Mouse (Mus musculus) forebrain, postnatal 0 days (tissue): ENCODE data around the gene Alox12. TPM values are rescaled to one million over a fixed set of nuclear protein-coding genes. Genes with fewer than 3 reads are reported as not detected.

Source experiments
- ATAC-seq: fragments of 200-750 bp; cut with Nextera tagmentation; 2 replicates; pipeline ENCODE4 v1.8.0; 2017; ENCODE audit warnings: mild to moderate bottlenecking, moderate library complexity
- DNase-seq: peaks from one replicate; pipeline ENCODE4 v3.0.0-alpha.2; 2015
- H3K27ac ChIP-seq: fragments of 300-500 bp; sonication (generic); 2 replicates; pipeline ENCODE4 v1.5.1; 2014; ENCODE audit warnings: low read depth, mild to moderate bottlenecking, antibody characterized with exemption, low read length, moderate library complexity, mixed read lengths
- H3K27me3 ChIP-seq: fragments of 300-500 bp; sonication (generic); 2 replicates; pipeline ENCODE4 v1.6.1; 2014; ENCODE audit warnings: mild to moderate bottlenecking, low read length, mixed read lengths; ENCODE audit not compliant: insufficient read depth
- H3K36me3 ChIP-seq: fragments of 300-500 bp; sonication (generic); 2 replicates; pipeline ENCODE4 v1.6.1; 2014; ENCODE audit warnings: mild to moderate bottlenecking, moderate library complexity; ENCODE audit not compliant: insufficient read depth
- H3K4me1 ChIP-seq: fragments of 300-500 bp; sonication (generic); 2 replicates; pipeline ENCODE4 v1.6.1; 2014; ENCODE audit warnings: antibody characterized with exemption; ENCODE audit not compliant: insufficient read depth
- H3K4me2 ChIP-seq: fragments of 300-500 bp; sonication (generic); 2 replicates; pipeline ENCODE4 v1.6.1; 2014; ENCODE audit warnings: low read depth, mild to moderate bottlenecking, moderate library complexity
- H3K4me3 ChIP-seq: fragments of 300-500 bp; sonication (generic); 2 replicates; pipeline ENCODE4 v1.5.1; 2014; ENCODE audit warnings: low read depth, low read length, mixed read lengths
- H3K9ac ChIP-seq: fragments of 300-500 bp; sonication (generic); 2 replicates; pipeline ENCODE4 v1.6.1; 2014; ENCODE audit warnings: mild to moderate bottlenecking
- H3K9me3 ChIP-seq: fragments of 300-500 bp; sonication (generic); 2 replicates; pipeline ENCODE4 v1.6.1; 2016; ENCODE audit warnings: low read length
- CTCF ChIP-seq: sonication (generic); IDR thresholded peaks from 2 replicates; pipeline ENCODE4 v1.5.1; 2016; ENCODE audit warnings: antibody characterized with exemption, control low read depth, low read depth
- WGBS: fragments of 180-500 bp; shearing (Covaris S2); extraction: QIAGEN DNeasy Blood & Tissue Kit; methylation state at CpG from one replicate; pipeline ENCODE4 v1.1.7; 2014; 5-methylcytosine and 5-hydroxymethylcytosine counted together
- polyA plus RNA-seq: library from polyadenylated mRNA; unstranded; fragments of >200 nt; fragmentation: Nextera tagmentation; extraction: Ambion mirVana; gene quantifications from 2 replicates; pipeline ENCODE4 v1.2.1, GENCODE M21; 2015
- total RNA-seq: library from RNA; depleted of rRNA; stranded (reverse); fragments of >200 nt; gene quantifications from 2 replicates; pipeline ENCODE4 v1.2.3, GENCODE M21; 2014

Gene Alox12
- total and polyA plus RNA-seq, 2 experiments from 2014 or later: 0.10 to 0.46 TPM

GRCm38 (mm10) chr11:70227661-70228245, 27.4 kb downstream of the Alox12 start:
- H3K27me3 ChIP-seq: peaks cover 24% of the 10 kb centered on the region
- 0 out of 2 replicates have a peak overlapping the region, but pooled peaks have one; percentile 58 for H3K4me2 ChIP-seq
- no peak overlapping the region for H3K4me3 ChIP-seq
- no peaks in the 10 kb centered on the region for H3K36me3 ChIP-seq
- no peak overlapping the region for H3K9ac ChIP-seq
- H3K9me3 ChIP-seq: no peaks in the 10 kb centered on the region
- no peak for TF ChIP-seq CTCF
- DNase-seq: no peak
- H3K4me1 ChIP-seq: peaks cover 3% of the 10 kb centered on the region
- WGBS: 84% methylated on average over 4 of the region's 4 CpGs
- no peak for ATAC-seq
- H3K27ac ChIP-seq: no peak overlapping the region

- 23% methylated on average over 5 of the region's 5 CpGs for WGBS
- H3K9ac ChIP-seq: peak overlapping the region; percentile 52
- ATAC-seq: peak; percentile 59; the same call in 1 of the 2 replicates
Observed at GRCm38 (mm10) chr11:70227126-70227525, 28.0 kb downstream of the Alox12 start.

GRCm38 (mm10) chr11:70226602-70226890, 28.6 kb downstream of the Alox12 start:
- peak overlapping the region; percentile 64; the same call in 1 of the 2 replicates for H3K27ac ChIP-seq
- H3K4me2 ChIP-seq: peak overlapping the region; percentile 58
- ATAC-seq (no peak), DNase-seq (no peak)
- peaks cover 24% of the 10 kb centered on the region for H3K27me3 ChIP-seq
- H3K4me3 ChIP-seq: peak overlapping the region; percentile 26
- H3K9ac ChIP-seq: peak overlapping the region; percentile 52
- 7% methylated on average over 18 of the region's 18 CpGs for WGBS
- TF ChIP-seq CTCF: no peak
- peaks cover 11% of the 10 kb centered on the region for H3K4me1 ChIP-seq
- H3K9me3 ChIP-seq: no peaks in the 10 kb centered on the region
- no peaks in the 10 kb centered on the region for H3K36me3 ChIP-seq

More at GRCm38 (mm10) chr11:70227126-70227525, 28.0 kb downstream of the Alox12 start:
- Histone ChIP-seq H3K27ac (0 out of 2 replicates have a peak overlapping the region, but pooled peaks have one; percentile 64), H3K4me1 (peaks cover 6% of the 10 kb centered on the region), H3K27me3 (peaks cover 24% of the 10 kb centered on the region), H3K36me3 (no peaks in the 10 kb centered on the region), H3K4me2 (peak overlapping the region; percentile 58), H3K9me3 (no peaks in the 10 kb centered on the region), H3K4me3 (peak overlapping the region; percentile 26)
- peak; percentile 76 for DNase-seq
- TF ChIP-seq CTCF: no peak

DNA sequence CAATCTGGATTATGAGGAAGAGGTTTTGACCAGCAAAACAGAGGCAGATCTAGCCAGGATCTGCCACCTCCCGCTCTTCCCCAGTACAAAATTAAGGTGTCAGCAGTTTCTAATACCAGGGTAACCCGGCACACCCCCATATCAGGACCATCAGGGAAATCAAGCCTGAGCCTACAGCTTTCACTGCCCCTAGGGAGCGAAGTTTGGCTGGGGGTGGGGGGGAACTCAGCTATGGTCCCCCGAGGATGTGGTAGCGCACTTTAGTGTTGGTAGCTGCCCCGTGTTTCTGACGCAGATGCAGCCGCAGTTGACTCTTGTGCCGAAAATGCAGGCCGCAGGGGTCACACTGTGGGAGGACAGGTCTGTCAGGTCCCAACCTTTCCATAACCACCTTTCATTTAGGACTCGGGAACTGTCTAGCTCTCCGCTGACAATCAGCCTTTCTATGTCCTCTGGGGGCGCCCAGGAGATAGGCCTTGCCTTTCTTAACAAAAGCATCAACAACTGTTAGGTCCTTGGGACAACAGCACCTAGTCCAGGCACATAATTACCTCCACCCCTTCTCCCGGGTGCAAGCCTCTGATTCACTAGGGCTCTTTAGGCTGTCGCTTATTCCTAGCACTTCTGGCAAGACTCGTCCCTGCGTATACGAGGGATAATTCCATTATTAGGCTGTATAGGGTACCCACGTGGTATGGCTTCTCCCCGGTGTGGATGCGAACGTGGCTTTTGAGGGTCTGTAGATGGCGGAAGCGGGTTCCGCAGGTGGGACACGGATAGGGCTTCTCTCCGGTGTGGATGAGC, 29.2 kb downstream of the Alox12 start:
- H3K4me2 ChIP-seq: peak overlapping the region; percentile 58
- peak overlapping the region; percentile 26 for H3K4me3 ChIP-seq
- WGBS: 23% methylated on average over 27 of the region's 27 CpGs
- TF ChIP-seq CTCF: peak; percentile 36
- no peaks in the 10 kb centered on the region for H3K36me3 ChIP-seq
- peaks cover 24% of the 10 kb centered on the region for H3K27me3 ChIP-seq
- no peaks in the 10 kb centered on the region for H3K9me3 ChIP-seq
- ATAC-seq (0 out of 2 replicates have a peak, but pooled peaks have one; percentile 23), DNase-seq (peak; percentile 65)
- H3K9ac ChIP-seq: peak overlapping the region; percentile 52
- H3K4me1 ChIP-seq: peaks cover 14% of the 10 kb centered on the region
- H3K27ac ChIP-seq: no peak overlapping the region; the same call in 1 of the 2 replicates

GRCm38 (mm10) chr11:70223724-70224123, 31.4 kb downstream of the Alox12 start:
- Histone ChIP-seq H3K9me3 (no peaks in the 10 kb centered on the region), H3K4me1 (peaks cover 28% of the 10 kb centered on the region)

GRCm38 (mm10) chr11:70221603-70222500, 33.3 kb downstream of the Alox12 start:
- H3K36me3 ChIP-seq: peaks cover 7% of the 10 kb centered on the region
- WGBS: 10% methylated on average over 14 of the region's 14 CpGs
- ATAC-seq (no peak), DNase-seq (peak; percentile 15)
- H3K9me3 ChIP-seq: no peaks in the 10 kb centered on the region
- peaks cover 26% of the 10 kb centered on the region for H3K4me1 ChIP-seq
- H3K27ac ChIP-seq: peak overlapping the region; percentile 87
- no peak for TF ChIP-seq CTCF
- H3K9ac ChIP-seq: peak overlapping the region; percentile 78
- peak overlapping the region; percentile 89 for H3K4me2 ChIP-seq
- H3K27me3 ChIP-seq: no peaks in the 10 kb centered on the region
- peak overlapping the region; percentile 61 for H3K4me3 ChIP-seq

More at GRCm38 (mm10) chr11:70223724-70224123, 31.4 kb downstream of the Alox12 start:
- H3K4me3 ChIP-seq: no peak overlapping the region
- 87% methylated on average over 9 of the region's 9 CpGs for whole genome bisulfite sequencing
- 0 out of 2 replicates have a peak, but pooled peaks cover 5% of the 10 kb centered on the region for H3K27me3 ChIP-seq
- H3K9ac ChIP-seq: no peak overlapping the region
- H3K36me3 ChIP-seq: no peaks in the 10 kb centered on the region
- no peak overlapping the region for H3K4me2 ChIP-seq
- no peak overlapping the region for H3K27ac ChIP-seq
- DNase-seq (no peak), ATAC-seq (no peak)
- TF ChIP-seq CTCF: no peak
